ENCODE assay signal across 16 mouse cellular contexts in genomic region chr6:69726362-69726761, GRCm38 (mm10).
"Had no signal": no experiment of that assay in that cellular context is flagged by ENCODE, and none has a peak within 500 bp of the region (broad histone marks: within the 10 kb centered on the region; RNA-seq: fewer than 3 reads in every experiment).

No protein-coding gene starts in this region.

- H3K9ac ChIP-seq: kidney, embryonic 15.5 days; limb, embryonic 15.5 days; liver, embryonic 13.5 days; midbrain, embryonic 12.5 days; neural tube, embryonic 13.5 days; stomach, embryonic 15.5 days had no signal

- H3K9me3 ChIP-seq: kidney, embryonic 15.5 days; limb, embryonic 15.5 days; liver, embryonic 13.5 days; midbrain, embryonic 12.5 days; neural tube, embryonic 13.5 days; stomach, embryonic 15.5 days had no signal

- H3K27ac ChIP-seq: kidney, embryonic 15.5 days; limb, embryonic 15.5 days; liver, embryonic 13.5 days; midbrain, embryonic 12.5 days; neural tube, embryonic 13.5 days; stomach, embryonic 15.5 days had no signal

- ATAC-seq: intestine, embryonic 16.5 days; midbrain, embryonic 16.5 days had no signal

- H3K4me1 ChIP-seq: kidney, embryonic 15.5 days; limb, embryonic 15.5 days; liver, embryonic 13.5 days; midbrain, embryonic 12.5 days; neural tube, embryonic 13.5 days; stomach, embryonic 15.5 days had no signal

- H3K4me2 ChIP-seq: kidney, embryonic 15.5 days; limb, embryonic 15.5 days; liver, embryonic 13.5 days; midbrain, embryonic 12.5 days; neural tube, embryonic 13.5 days; stomach, embryonic 15.5 days had no signal

- H3K27me3 ChIP-seq: kidney, embryonic 15.5 days; limb, embryonic 15.5 days; liver, embryonic 13.5 days; midbrain, embryonic 12.5 days; neural tube, embryonic 13.5 days; stomach, embryonic 15.5 days had no signal

- DNase-seq: kidney, adult 2 months; kidney, postnatal 14 days; layer of hippocampus, postnatal 36 days; liver, embryonic 13.5 days; lung, adult 18-20 months; retina, postnatal 1 day; right cerebral cortex, postnatal 4 days; spleen, adult 18-20 months; thymus, postnatal 36 days had no signal

- H3K36me3 ChIP-seq: kidney, embryonic 15.5 days; limb, embryonic 15.5 days; liver, embryonic 13.5 days; midbrain, embryonic 12.5 days; neural tube, embryonic 13.5 days; stomach, embryonic 15.5 days had no signal

- H3K4me3 ChIP-seq: kidney, embryonic 15.5 days; limb, embryonic 15.5 days; liver, embryonic 13.5 days; midbrain, embryonic 12.5 days; neural tube, embryonic 13.5 days; stomach, embryonic 15.5 days had no signal
